Mouse (Mus musculus): ENCODE results near the gene Rgs14.

- no peak for TF ChIP-seq CTCF (IDR thresholded peaks at IDR 0.05 in 2 of 3, conservative IDR thresholded peaks at IDR 0.05 in 1 of 3; ENCODE audit: control insufficient read depth in 1 of 3, insufficient read depth in 1 of 3, low read depth in 2 of 3, low read length in 3 of 3, poor library complexity in 1 of 3, severe bottlenecking in 1 of 3)
- no peak for TF ChIP-seq MAFK (IDR thresholded peaks at IDR 0.05; ENCODE audit: borderline replicate concordance, low read depth, low read length)
- no peak for TF ChIP-seq TCF12 (IDR thresholded peaks at IDR 0.05; ENCODE audit: low read depth, low read length)
- TF ChIP-seq GABPA (IDR thresholded peaks at IDR 0.05; ENCODE audit: low read depth, low read length), result no peak
- no peak for TF ChIP-seq ZNF384 (IDR thresholded peaks at IDR 0.05; ENCODE audit: low read depth, low read length)
- no peak for TF ChIP-seq MAZ (IDR thresholded peaks at IDR 0.05; ENCODE audit: low read depth, low read length)
- no peak for TF ChIP-seq MAX (IDR thresholded peaks at IDR 0.05; ENCODE audit: low read length)
- no peak for TF ChIP-seq EP300 (IDR thresholded peaks at IDR 0.05; ENCODE audit: low read depth in 1 of 2, low read length in 2 of 2)
- no peak for TF ChIP-seq CHD1 (IDR thresholded peaks at IDR 0.05; ENCODE audit: low read depth, low read length)
- no peak for TF ChIP-seq HCFC1 (IDR thresholded peaks at IDR 0.05; ENCODE audit: low read depth, low read length)
- TF ChIP-seq ETS1 (IDR thresholded peaks at IDR 0.05; ENCODE audit: low read depth, low read length), result no peak
- TF ChIP-seq SIN3A (IDR thresholded peaks at IDR 0.05; ENCODE audit: low read length), result no peak
- no peak for TF ChIP-seq POLR2A (IDR thresholded peaks at IDR 0.05; ENCODE audit: control insufficient read depth in 1 of 2, insufficient read depth in 1 of 2, low read depth in 1 of 2, low read length in 2 of 2, poor library complexity in 1 of 2)
- no peak for TF ChIP-seq ZC3H11A (IDR thresholded peaks at IDR 0.05; ENCODE audit: low read depth, low read length)
Observed at GRCm38 (mm10) chr13:55339259-55339658, 30.3 kb upstream of the Rgs14 start.
